Mouse (Mus musculus): ENCODE measurements around the gene Ssna1.

- TF ChIP-seq CTCF (IDR thresholded peaks at IDR 0.05; ENCODE audit: borderline replicate concordance, extremely low read depth, insufficient read depth, insufficient read length) (no peak), POLR2A (IDR thresholded peaks at IDR 0.05; ENCODE audit: borderline replicate concordance, extremely low read depth, insufficient read depth, insufficient read length, poor library complexity, severe bottlenecking) (no peak)
Measured at GRCm38 (mm10) chr2:25292054-25292544, 19.9 kb upstream of the Ssna1 start.

Measured in brain, embryonic 14.5 days (tissue).